Mouse (Mus musculus) forebrain, postnatal 0 days (tissue): ENCODE measurements around the gene Peli1. TPM values are rescaled to one million over a fixed set of nuclear protein-coding genes. Genes with fewer than 3 reads are reported as not detected.

Experiments
- ATAC-seq: fragments of 200-750 bp; cut with Nextera tagmentation; 2 replicates; pipeline ENCODE4 v1.8.0; 2017; ENCODE audit warnings: mild to moderate bottlenecking, moderate library complexity
- DNase-seq: peaks from one replicate; pipeline ENCODE4 v3.0.0-alpha.2; 2015
- H3K27ac ChIP-seq: fragments of 300-500 bp; sonication (generic); 2 replicates; pipeline ENCODE4 v1.5.1; 2014; ENCODE audit warnings: low read depth, mild to moderate bottlenecking, antibody characterized with exemption, low read length, moderate library complexity, mixed read lengths
- H3K27me3 ChIP-seq: fragments of 300-500 bp; sonication (generic); 2 replicates; pipeline ENCODE4 v1.6.1; 2014; ENCODE audit warnings: mild to moderate bottlenecking, low read length, mixed read lengths; ENCODE audit not compliant: insufficient read depth
- H3K36me3 ChIP-seq: fragments of 300-500 bp; sonication (generic); 2 replicates; pipeline ENCODE4 v1.6.1; 2014; ENCODE audit warnings: mild to moderate bottlenecking, moderate library complexity; ENCODE audit not compliant: insufficient read depth
- H3K4me1 ChIP-seq: fragments of 300-500 bp; sonication (generic); 2 replicates; pipeline ENCODE4 v1.6.1; 2014; ENCODE audit warnings: antibody characterized with exemption; ENCODE audit not compliant: insufficient read depth
- H3K4me2 ChIP-seq: fragments of 300-500 bp; sonication (generic); 2 replicates; pipeline ENCODE4 v1.6.1; 2014; ENCODE audit warnings: low read depth, mild to moderate bottlenecking, moderate library complexity
- H3K4me3 ChIP-seq: fragments of 300-500 bp; sonication (generic); 2 replicates; pipeline ENCODE4 v1.5.1; 2014; ENCODE audit warnings: low read depth, low read length, mixed read lengths
- H3K9ac ChIP-seq: fragments of 300-500 bp; sonication (generic); 2 replicates; pipeline ENCODE4 v1.6.1; 2014; ENCODE audit warnings: mild to moderate bottlenecking
- H3K9me3 ChIP-seq: fragments of 300-500 bp; sonication (generic); 2 replicates; pipeline ENCODE4 v1.6.1; 2016; ENCODE audit warnings: low read length
- CTCF ChIP-seq: sonication (generic); IDR thresholded peaks from 2 replicates; pipeline ENCODE4 v1.5.1; 2016; ENCODE audit warnings: antibody characterized with exemption, control low read depth, low read depth
- WGBS: fragments of 180-500 bp; shearing (Covaris S2); extraction: QIAGEN DNeasy Blood & Tissue Kit; methylation state at CpG from one replicate; pipeline ENCODE4 v1.1.7; 2014; 5-methylcytosine and 5-hydroxymethylcytosine counted together
- polyA plus RNA-seq: library from polyadenylated mRNA; unstranded; fragments of >200 nt; fragmentation: Nextera tagmentation; extraction: Ambion mirVana; gene quantifications from 2 replicates; pipeline ENCODE4 v1.2.1, GENCODE M21; 2015
- total RNA-seq: library from RNA; depleted of rRNA; stranded (reverse); fragments of >200 nt; gene quantifications from 2 replicates; pipeline ENCODE4 v1.2.3, GENCODE M21; 2014

Peli1 gene
- total and polyA plus RNA-seq, 2 experiments from 2014 or later = 52.8 to 58.0 TPM

- 72% methylated on average over 4 of the region's 4 CpGs for WGBS
- peaks cover 29% of the 10 kb centered on the region for H3K36me3 ChIP-seq
- no peaks in the 10 kb centered on the region for H3K4me1 ChIP-seq
- H3K27me3 ChIP-seq = no peaks in the 10 kb centered on the region
- no peak for DNase-seq
- no peak overlapping the region for H3K9ac ChIP-seq
- no peak for TF ChIP-seq CTCF
- H3K9me3 ChIP-seq = no peaks in the 10 kb centered on the region
- H3K27ac ChIP-seq = no peak overlapping the region
- H3K4me2 ChIP-seq = no peak overlapping the region
- peak; percentile 44; the same call in 1 of the 2 replicates for ATAC-seq
- no peak overlapping the region for H3K4me3 ChIP-seq
Observed at GRCm38 (mm10) chr11:21149476-21149875, 58.4 kb downstream of the Peli1 start.

GRCm38 (mm10) chr11:21150316-21150715 is 59.2 kb downstream of the Peli1 start:
- Histone ChIP-seq H3K4me3 (no peak overlapping the region), H3K27ac (no peak overlapping the region), H3K36me3 (peaks cover 35% of the 10 kb centered on the region), H3K27me3 (no peaks in the 10 kb centered on the region), H3K4me1 (no peaks in the 10 kb centered on the region), H3K9me3 (no peaks in the 10 kb centered on the region), H3K4me2 (no peak overlapping the region), H3K9ac (no peak overlapping the region)
- 81% methylated on average over 5 of the region's 5 CpGs for WGBS
- no peak for DNase-seq
- no peak for TF ChIP-seq CTCF
- no peak for ATAC-seq

GRCm38 (mm10) chr11:21151672-21152071 is 60.6 kb downstream of the Peli1 start:
- no peak overlapping the region for H3K9ac ChIP-seq
- TF ChIP-seq CTCF = no peak
- H3K27me3 ChIP-seq = no peaks in the 10 kb centered on the region
- no peaks in the 10 kb centered on the region for H3K4me1 ChIP-seq
- peaks cover 35% of the 10 kb centered on the region for H3K36me3 ChIP-seq
- DNase-seq (no peak), ATAC-seq (no peak)
- 96% methylated on average over 1 of the region's 1 CpGs for WGBS
- no peaks in the 10 kb centered on the region for H3K9me3 ChIP-seq
- no peak overlapping the region for H3K4me2 ChIP-seq
- no peak overlapping the region for H3K27ac ChIP-seq
- H3K4me3 ChIP-seq = no peak overlapping the region

- no peak for ATAC-seq
- Histone ChIP-seq H3K36me3 (peaks cover 30% of the 10 kb centered on the region), H3K4me2 (no peak overlapping the region), H3K4me3 (no peak overlapping the region), H3K27me3 (no peaks in the 10 kb centered on the region), H3K27ac (no peak overlapping the region), H3K9ac (no peak overlapping the region), H3K4me1 (no peaks in the 10 kb centered on the region), H3K9me3 (no peaks in the 10 kb centered on the region)
- DNase-seq = no peak
- TF ChIP-seq CTCF = no peak
- WGBS = 77% methylated on average over 4 of the region's 4 CpGs
Observed at GRCm38 (mm10) chr11:21153111-21153510, 62.0 kb downstream of the Peli1 start.

GRCm38 (mm10) chr11:21157595-21157994 is 66.5 kb downstream of the Peli1 start:
- no peak overlapping the region for H3K4me2 ChIP-seq
- no peak overlapping the region for H3K27ac ChIP-seq
- ATAC-seq (no peak; the same call in 1 of the 2 replicates), DNase-seq (no peak)
- H3K4me1 ChIP-seq = no peaks in the 10 kb centered on the region
- H3K9ac ChIP-seq = no peak overlapping the region
- H3K27me3 ChIP-seq = no peaks in the 10 kb centered on the region
- peaks cover 12% of the 10 kb centered on the region; the same call in 1 of the 2 replicates for H3K36me3 ChIP-seq
- no peak overlapping the region for H3K4me3 ChIP-seq
- H3K9me3 ChIP-seq = no peaks in the 10 kb centered on the region
- 74% methylated on average over 4 of the region's 4 CpGs for WGBS
- TF ChIP-seq CTCF = no peak

DNA sequence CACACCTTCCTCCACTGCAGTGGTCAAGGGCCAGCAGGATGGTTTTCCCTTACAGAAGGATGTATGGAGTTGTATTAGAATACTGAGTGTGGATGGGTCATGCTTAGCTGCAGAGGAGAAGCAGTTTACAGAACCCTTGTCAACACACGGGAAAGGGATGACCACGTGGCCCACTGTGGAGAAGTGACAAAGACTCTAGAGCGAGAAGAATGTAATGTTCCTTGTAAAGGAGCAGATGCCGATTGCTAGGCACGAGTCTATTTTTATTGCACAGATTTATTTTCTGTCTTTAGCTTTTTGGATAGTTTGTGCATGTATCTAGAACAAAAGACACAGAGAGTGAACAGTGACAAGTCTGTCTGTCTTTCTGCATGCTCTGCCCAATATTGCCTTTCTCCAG is 71.0 kb downstream of the Peli1 start:
- Histone ChIP-seq H3K4me1 (no peaks in the 10 kb centered on the region), H3K4me2 (no peak overlapping the region), H3K27me3 (no peaks in the 10 kb centered on the region), H3K9ac (no peak overlapping the region), H3K27ac (no peak overlapping the region), H3K36me3 (no peaks in the 10 kb centered on the region), H3K9me3 (no peaks in the 10 kb centered on the region), H3K4me3 (no peak overlapping the region)
- DNase-seq = no peak
- no peak for TF ChIP-seq CTCF
- 70% methylated on average over 5 of the region's 5 CpGs for WGBS
- ATAC-seq = no peak

- Histone ChIP-seq H3K4me2 (no peak overlapping the region), H3K9me3 (no peaks in the 10 kb centered on the region), H3K9ac (no peak overlapping the region), H3K36me3 (no peaks in the 10 kb centered on the region), H3K27ac (no peak overlapping the region), H3K27me3 (no peaks in the 10 kb centered on the region), H3K4me3 (no peak overlapping the region), H3K4me1 (no peaks in the 10 kb centered on the region)
- 62% methylated on average over 7 of the region's 7 CpGs for WGBS
- ATAC-seq (no peak), DNase-seq (no peak)
- no peak for TF ChIP-seq CTCF
Observed at GRCm38 (mm10) chr11:21163143-21163542, 72.1 kb downstream of the Peli1 start.
